ENCODE assay signal across 14 mouse cellular contexts in the genomic region with DNA sequence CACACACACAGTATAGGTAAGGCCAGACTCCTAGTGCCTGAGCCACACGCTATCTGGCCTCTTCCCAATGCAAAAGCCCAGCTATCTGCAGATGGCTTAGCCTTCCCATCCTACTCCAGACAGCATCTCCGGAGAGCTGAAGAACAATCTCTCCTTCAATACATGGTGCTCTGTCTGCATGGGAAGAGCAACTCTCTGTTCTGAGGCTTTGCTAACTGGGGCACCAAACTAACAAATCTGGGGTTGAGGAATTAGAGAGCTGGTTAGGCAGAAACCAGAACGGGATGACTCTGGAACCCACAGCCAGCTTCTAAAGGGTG. TPM values are rescaled to one million over a fixed set of nuclear protein-coding genes. Genes with fewer than 3 reads are reported as not detected.
DNase-seq lines count a peak whose midpoint lies in the region; ATAC-seq and TF ChIP-seq lines count a peak whose summit lies in the region.
"Had no signal": no experiment of that assay in that cellular context is flagged by ENCODE, and none has a peak within 500 bp of the region (broad histone marks: within the 10 kb centered on the region; RNA-seq: fewer than 3 reads in every experiment).

No protein-coding gene starts in this region.

- ATAC-seq in forebrain, embryonic 11.5 days (replicated peaks; ENCODE audit: low FRiP score), result no peak
- no peak for ATAC-seq in forebrain, postnatal 0 days
- no peak for ATAC-seq in forebrain, embryonic 14.5 days
- ATAC-seq in hindbrain, embryonic 14.5 days (ENCODE audit: low FRiP score), result no peak
- ATAC-seq in midbrain, embryonic 16.5 days, result no peak

- 9% methylated on average over 3 of the region's 3 CpGs for WGBS in forebrain, embryonic 11.5 days
- WGBS in forebrain, postnatal 0 days, result 10% methylated on average over 3 of the region's 3 CpGs
- 8% methylated on average over 3 of the region's 3 CpGs for WGBS in forebrain, embryonic 14.5 days
- 10% methylated on average over 3 of the region's 3 CpGs for WGBS in hindbrain, embryonic 14.5 days
- 10% methylated on average over 3 of the region's 3 CpGs for WGBS in midbrain, embryonic 16.5 days

- peaks cover 10% of the 10 kb centered on the region; the same call in 1 of the 2 replicates for H3K4me1 ChIP-seq in forebrain, embryonic 11.5 days (replicated peaks; ENCODE audit: control insufficient read depth, insufficient read depth, low read length)
- H3K4me1 ChIP-seq in forebrain, postnatal 0 days (ENCODE audit: insufficient read depth), result peaks cover 10% of the 10 kb centered on the region
- 0 out of 2 replicates have a peak, but pooled peaks cover 5% of the 10 kb centered on the region for H3K4me1 ChIP-seq in forebrain, embryonic 14.5 days (ENCODE audit: control insufficient read depth, insufficient read depth, low read length)
- peaks cover 4% of the 10 kb centered on the region; the same call in 1 of the 2 replicates for H3K4me1 ChIP-seq in hindbrain, embryonic 14.5 days (replicated peaks; ENCODE audit: control insufficient read depth, insufficient read depth, low read length)
- peaks cover 15% of the 10 kb centered on the region for H3K4me1 ChIP-seq in midbrain, embryonic 16.5 days (ENCODE audit: control insufficient read depth, insufficient read depth, low read length)

- no peaks in the 10 kb centered on the region; the same call in 1 of the 2 replicates for H3K9me3 ChIP-seq in forebrain, embryonic 11.5 days (ENCODE audit: control insufficient read depth, low read length)
- H3K9me3 ChIP-seq in forebrain, postnatal 0 days (ENCODE audit: low read length), result no peaks in the 10 kb centered on the region
- no peaks in the 10 kb centered on the region for H3K9me3 ChIP-seq in forebrain, embryonic 14.5 days (replicated peaks; ENCODE audit: control insufficient read depth, low read length)
- no peaks in the 10 kb centered on the region for H3K9me3 ChIP-seq in hindbrain, embryonic 14.5 days (ENCODE audit: control insufficient read depth, low read length)
- H3K9me3 ChIP-seq in midbrain, embryonic 16.5 days (replicated peaks; ENCODE audit: control insufficient read depth, low read length, poor library complexity, severe bottlenecking), result no peaks in the 10 kb centered on the region
- H3K9me3 ChIP-seq: stomach, embryonic 15.5 days had no signal

- H3K36me3 ChIP-seq in forebrain, embryonic 11.5 days (ENCODE audit: control insufficient read depth, insufficient read depth, low read length), result no peaks in the 10 kb centered on the region
- H3K36me3 ChIP-seq in forebrain, postnatal 0 days (ENCODE audit: insufficient read depth), result no peaks in the 10 kb centered on the region
- H3K36me3 ChIP-seq in forebrain, embryonic 14.5 days (ENCODE audit: control insufficient read depth, insufficient read depth, low read length), result no peaks in the 10 kb centered on the region
- peaks cover 22% of the 10 kb centered on the region for H3K36me3 ChIP-seq in hindbrain, embryonic 14.5 days (replicated peaks; ENCODE audit: control insufficient read depth, insufficient read depth)
- H3K36me3 ChIP-seq in midbrain, embryonic 16.5 days (ENCODE audit: control insufficient read depth, insufficient read depth, low read length), result no peaks in the 10 kb centered on the region
- H3K36me3 ChIP-seq: stomach, embryonic 15.5 days had no signal

- H3K9ac ChIP-seq in forebrain, embryonic 11.5 days (ENCODE audit: low read length), result no peak overlapping the region
- H3K9ac ChIP-seq in forebrain, postnatal 0 days, result no peak overlapping the region
- peak overlapping the region; percentile 33 for H3K9ac ChIP-seq in forebrain, embryonic 14.5 days (ENCODE audit: low read length)
- peak overlapping the region; percentile 90 for H3K9ac ChIP-seq in hindbrain, embryonic 14.5 days
- peak overlapping the region; percentile 78 for H3K9ac ChIP-seq in midbrain, embryonic 16.5 days (ENCODE audit: low read depth, low read length)
- H3K9ac ChIP-seq: stomach, embryonic 15.5 days had no signal

- DNase-seq in forebrain, embryonic 11.5 days (ENCODE audit: low spot score), result no peak
- no peak for DNase-seq in forebrain, postnatal 0 days
- DNase-seq in forebrain, embryonic 14.5 days (ENCODE audit: low spot score), result no peak
- DNase-seq in hindbrain, embryonic 14.5 days (ENCODE audit: low spot score), result peak; percentile 25
- no peak for DNase-seq in MN1 (ENCODE audit: low spot score)
- no peak for DNase-seq in gastrocnemius, postnatal 25 days
- DNase-seq in heart, adult 11 months, result no peak
- DNase-seq: embryo, embryonic 11 days; lung, postnatal 10 days had no signal

- H3K27ac ChIP-seq in forebrain, embryonic 11.5 days (ENCODE audit: low read depth, low read length), result no peak overlapping the region
- H3K27ac ChIP-seq in forebrain, postnatal 0 days (ENCODE audit: low read depth, low read length), result no peak overlapping the region
- H3K27ac ChIP-seq in forebrain, embryonic 14.5 days (ENCODE audit: low read depth, low read length), result no peak overlapping the region
- peak overlapping the region; percentile 87 for H3K27ac ChIP-seq in hindbrain, embryonic 14.5 days
- peak overlapping the region; percentile 75 for H3K27ac ChIP-seq in midbrain, embryonic 16.5 days (ENCODE audit: low read length)
- H3K27ac ChIP-seq: stomach, embryonic 15.5 days had no signal

- H3K4me2 ChIP-seq in forebrain, embryonic 11.5 days (ENCODE audit: low read depth, low read length, severe bottlenecking), result peak overlapping the region; percentile 18; the same call in 1 of the 2 replicates
- H3K4me2 ChIP-seq in forebrain, postnatal 0 days (ENCODE audit: low read depth), result no peak overlapping the region
- H3K4me2 ChIP-seq in forebrain, embryonic 14.5 days (ENCODE audit: low read length), result peak overlapping the region; percentile 9; the same call in 1 of the 2 replicates
- H3K4me2 ChIP-seq in hindbrain, embryonic 14.5 days (replicated peaks), result peak overlapping the region; percentile 61
- H3K4me2 ChIP-seq in midbrain, embryonic 16.5 days (ENCODE audit: low read length), result peak overlapping the region; percentile 58
- H3K4me2 ChIP-seq: liver, embryonic 11.5 days; stomach, embryonic 15.5 days had no signal

- no peak for TF ChIP-seq CTCF in forebrain, postnatal 0 days (IDR thresholded peaks at IDR 0.05; ENCODE audit: low read depth)

- H3K4me3 ChIP-seq in forebrain, embryonic 11.5 days (ENCODE audit: low read depth, low read length), result peak overlapping the region; percentile 45; the same call in 1 of the 2 replicates
- H3K4me3 ChIP-seq in forebrain, postnatal 0 days (ENCODE audit: low read depth, low read length), result no peak overlapping the region
- H3K4me3 ChIP-seq in forebrain, embryonic 14.5 days (ENCODE audit: low read depth, low read length), result peak overlapping the region; percentile 0; the same call in 1 of the 2 replicates
- peak overlapping the region; percentile 61 for H3K4me3 ChIP-seq in hindbrain, embryonic 14.5 days (replicated peaks; ENCODE audit: low read length)
- H3K4me3 ChIP-seq in midbrain, embryonic 16.5 days (ENCODE audit: low read depth, low read length), result peak overlapping the region; percentile 55
- H3K4me3 ChIP-seq: stomach, embryonic 15.5 days had no signal

- peaks cover 92% of the 10 kb centered on the region for H3K27me3 ChIP-seq in forebrain, embryonic 11.5 days (ENCODE audit: control insufficient read depth, insufficient read depth, low read length)
- peaks cover 87% of the 10 kb centered on the region for H3K27me3 ChIP-seq in forebrain, postnatal 0 days (ENCODE audit: insufficient read depth, low read length)
- H3K27me3 ChIP-seq in forebrain, embryonic 14.5 days (replicated peaks; ENCODE audit: control insufficient read depth, insufficient read depth, low read length), result peaks cover 94% of the 10 kb centered on the region
- H3K27me3 ChIP-seq in hindbrain, embryonic 14.5 days (ENCODE audit: control insufficient read depth, insufficient read depth, low read length), result peaks cover 66% of the 10 kb centered on the region
- H3K27me3 ChIP-seq in midbrain, embryonic 16.5 days (ENCODE audit: control insufficient read depth, insufficient read depth, low read depth, low read length), result peaks cover 29% of the 10 kb centered on the region

RNA-seq across cellular contexts. Expression of gene Lhx1, which starts 4.3 kb away (rescaled TPM):
- 9.4 and 10.9 TPM in 2 replicates for polyA plus RNA-seq in forebrain, embryonic 11.5 days (2014; fragmentation: Nextera tagmentation; extraction: Ambion mirVana)
- 2.4 and 7.9 TPM in 2 replicates for total RNA-seq in forebrain, postnatal 0 days (2014; rRNA removed)
- polyA plus RNA-seq in forebrain, postnatal 0 days (2015; fragmentation: Nextera tagmentation; extraction: Ambion mirVana), result 2.5 and 5.3 TPM in 2 replicates
- polyA plus RNA-seq in forebrain, embryonic 14.5 days (2014; fragmentation: Nextera tagmentation; extraction: Ambion mirVana), result 7.0 and 7.2 TPM in 2 replicates
- 43.2 and 46.4 TPM in 2 replicates for polyA plus RNA-seq in hindbrain, embryonic 14.5 days (2014; fragmentation: Nextera tagmentation; extraction: Ambion mirVana)
- polyA plus RNA-seq in midbrain, embryonic 16.5 days (2015; fragmentation: Nextera tagmentation; extraction: Ambion mirVana), result 25.3 and 30.0 TPM in 2 replicates
- total RNA-seq in gastrocnemius, postnatal 25 days (2021), result not detected
- total RNA-seq: gastrocnemius, adult 8-10 months had no signal
- polyA plus RNA-seq: heart, embryonic 14.5 days had no signal

RNA-seq across cellular contexts. Expression of gene Aatf, which starts 7.7 kb away (rescaled TPM):
- 53.6 and 54.8 TPM in 2 replicates for polyA plus RNA-seq in forebrain, embryonic 11.5 days (2014; fragmentation: Nextera tagmentation; extraction: Ambion mirVana)
- total RNA-seq in forebrain, postnatal 0 days (2014; rRNA removed), result 25.5 and 38.9 TPM in 2 replicates
- 34.1 and 40.4 TPM in 2 replicates for polyA plus RNA-seq in forebrain, postnatal 0 days (2015; fragmentation: Nextera tagmentation; extraction: Ambion mirVana)
- polyA plus RNA-seq in forebrain, embryonic 14.5 days (2014; fragmentation: Nextera tagmentation; extraction: Ambion mirVana), result 45.1 and 45.5 TPM in 2 replicates
- polyA plus RNA-seq in hindbrain, embryonic 14.5 days (2014; fragmentation: Nextera tagmentation; extraction: Ambion mirVana), result 44.5 and 45.3 TPM in 2 replicates
- 49.8 and 53.8 TPM in 2 replicates for polyA plus RNA-seq in midbrain, embryonic 16.5 days (2015; fragmentation: Nextera tagmentation; extraction: Ambion mirVana)
- 10 to 100 TPM; 11.1 to 12.2 TPM for total RNA-seq in gastrocnemius, postnatal 25 days (2021)

Comparison
In these comparisons a context has a peak if more than half of its experiments do, and no peak if none do; other contexts are left out.
1. H3K9ac ChIP-seq: peak in forebrain, embryonic 14.5 days (single experiment), hindbrain, embryonic 14.5 days (single experiment) and midbrain, embryonic 16.5 days (single experiment); none in forebrain, embryonic 11.5 days (single experiment) and forebrain, postnatal 0 days (single experiment).
2. H3K27ac ChIP-seq: peak in hindbrain, embryonic 14.5 days (single experiment) and midbrain, embryonic 16.5 days (single experiment); none in forebrain, embryonic 11.5 days (single experiment), forebrain, postnatal 0 days (single experiment) and forebrain, embryonic 14.5 days (single experiment).